Mouse (Mus musculus) heart, postnatal 10 days (tissue): ENCODE results near the gene Sema4b. TPM values are rescaled to one million over a fixed set of nuclear protein-coding genes. Genes with fewer than 3 reads are reported as not detected.

Experiments
- DNase-seq, 2 experiments: peaks; one replicate each; pipeline ENCODE4 v3.0.0; 2021
- intact Hi-C: fragments of 180-260 bp; cut with DNase I; formaldehyde crosslinking; loops from one replicate; pipeline ENCODE4 v1.15.1; 2025
- total RNA-seq, 2 experiments: library from RNA; stranded (reverse); gene quantifications; 2 replicates each; pipeline ENCODE4 v1.2.3; 2021

Sema4b gene
- 10 to 100 TPM; 14.7 to 16.6 TPM for total RNA-seq

- peak; percentile 94 to 95 for DNase-seq
- intact Hi-C loops, result loop anchor here (2.0 kb wide), 1 partner anchor 30 kb away; no protein-coding TSS in a partner anchor
Observed at GRCm38 (mm10) chr7:80186531-80187296, at the start of gene Sema4b. Sema4b (plus strand) TSS chr7:80186841.

GRCm38 (mm10) chr7:80138375-80138774 is 48.3 kb upstream of the Sema4b start:
- intact Hi-C loops, result no loop called here

GRCm38 (mm10) chr7:80140815-80141214 is 45.8 kb upstream of the Sema4b start:
- peak; percentile 76 to 85 for DNase-seq
- intact Hi-C loops, result loop anchor here (1.0 to 2.0 kb wide), 3 partner anchors 74 to 230 kb away; partner anchors contain the start of gene Man2a2

More at GRCm38 (mm10) chr7:80138375-80138774, 48.3 kb upstream of the Sema4b start:
- no peak for DNase-seq

- intact Hi-C loops, result no loop called here
- no peak for DNase-seq
Observed at GRCm38 (mm10) chr7:80143331-80144273, 43.0 kb upstream of the Sema4b start.

GRCm38 (mm10) chr7:80144695-80145094 is 41.9 kb upstream of the Sema4b start:
- DNase-seq, result no peak
- intact Hi-C loops, result no loop called here

- DNase-seq, result no peak
- intact Hi-C loops, result no loop called here
Observed at GRCm38 (mm10) chr7:80146077-80146476, 40.6 kb upstream of the Sema4b start.

- intact Hi-C loops, result no loop called here
- DNase-seq, result no peak
Observed at GRCm38 (mm10) chr7:80149356-80149755, 37.3 kb upstream of the Sema4b start.

- intact Hi-C loops, result no loop called here
- DNase-seq, result no peak
Observed at GRCm38 (mm10) chr7:80152152-80152551, 34.5 kb upstream of the Sema4b start.

GRCm38 (mm10) chr7:80152756-80153155 is 33.9 kb upstream of the Sema4b start:
- DNase-seq, result no peak
- intact Hi-C loops, result no loop called here

- DNase-seq, result no peak
- intact Hi-C loops, result loop anchor here (5.0 kb wide), 1 partner anchor 63 kb away; no protein-coding TSS in a partner anchor
Observed at GRCm38 (mm10) chr7:80154689-80155088, 32.0 kb upstream of the Sema4b start.

GRCm38 (mm10) chr7:80156711-80157227 is 29.9 kb upstream of the Sema4b start:
- DNase-seq, result peak; percentile 67 to 71
- intact Hi-C loops, result loop anchor here (2.0 to 5.0 kb wide), 2 partner anchors 30 to 61 kb away; partner anchors contain the start of gene Sema4b

GRCm38 (mm10) chr7:80158496-80159268 is 28.0 kb upstream of the Sema4b start:
- intact Hi-C loops, result loop anchor here (5.0 kb wide), 1 partner anchor 59 kb away; no protein-coding TSS in a partner anchor
- no peak for DNase-seq

GRCm38 (mm10) chr7:80160293-80160944 is 26.2 kb upstream of the Sema4b start:
- intact Hi-C loops, result no loop called here
- DNase-seq, result peak in 1 of 2 experiments; percentile 38

GRCm38 (mm10) chr7:80160945-80161306 is 25.7 kb upstream of the Sema4b start:
- DNase-seq, result peak; percentile 85 to 87
- intact Hi-C loops, result no loop called here

GRCm38 (mm10) chr7:80165432-80165831 is 21.2 kb upstream of the Sema4b start:
- no peak for DNase-seq
- intact Hi-C loops, result no loop called here

- intact Hi-C loops, result no loop called here
Observed at GRCm38 (mm10) chr7:80166740-80167139, 19.9 kb upstream of the Sema4b start.

GRCm38 (mm10) chr7:80169847-80170246 is 16.8 kb upstream of the Sema4b start:
- DNase-seq, result no peak
- intact Hi-C loops, result no loop called here

More at GRCm38 (mm10) chr7:80166740-80167139, 19.9 kb upstream of the Sema4b start:
- peak in 1 of 2 experiments; percentile 44 for DNase-seq

GRCm38 (mm10) chr7:80171345-80171744 is 15.3 kb upstream of the Sema4b start:
- DNase-seq, result peak; percentile 55 to 76
- intact Hi-C loops, result no loop called here
